Mouse (Mus musculus) liver, adult 2 months (tissue): Measurements from ENCODE around the gene Ankrd39.

Experiments
- CTCF ChIP-seq: fragments of 200-500 bp; IDR thresholded peaks from 2 replicates; pipeline ENCODE4 v1.5.1; 2011; ENCODE audit warnings: low read depth, low read length, control low read depth
- POLR2A ChIP-seq: fragments of 200-500 bp; IDR thresholded peaks from 2 replicates; pipeline ENCODE4 v1.6.1; 2011; ENCODE audit warnings: low read length, control low read depth; ENCODE audit not compliant: insufficient read depth; ENCODE audit errors: extremely low read depth

GRCm38 (mm10) chr1:36581260-36581659 is 34.0 kb upstream of the Ankrd39 start:
- TF ChIP-seq CTCF: no peak
- TF ChIP-seq POLR2A: no peak
